Mouse (Mus musculus) small intestine, adult 2 months (tissue): ENCODE measurements around the gene Dera.

Experiments
- CTCF ChIP-seq: fragments of 200-500 bp; IDR thresholded peaks from 2 replicates; pipeline ENCODE4 v1.5.1; 2012; ENCODE audit warnings: low read depth, mild to moderate bottlenecking, control low read depth, inconsistent platforms, low read length, moderate library complexity, mixed read lengths; ENCODE audit not compliant: insufficient replicate concordance, insufficient read length; ENCODE audit errors: extremely low read depth
- POLR2A ChIP-seq: fragments of 200-500 bp; IDR thresholded peaks from 2 replicates; pipeline ENCODE4 v1.6.1; 2012; ENCODE audit warnings: low read depth, mild to moderate bottlenecking, control low read depth, inconsistent platforms, low read length, moderate library complexity

DNA sequence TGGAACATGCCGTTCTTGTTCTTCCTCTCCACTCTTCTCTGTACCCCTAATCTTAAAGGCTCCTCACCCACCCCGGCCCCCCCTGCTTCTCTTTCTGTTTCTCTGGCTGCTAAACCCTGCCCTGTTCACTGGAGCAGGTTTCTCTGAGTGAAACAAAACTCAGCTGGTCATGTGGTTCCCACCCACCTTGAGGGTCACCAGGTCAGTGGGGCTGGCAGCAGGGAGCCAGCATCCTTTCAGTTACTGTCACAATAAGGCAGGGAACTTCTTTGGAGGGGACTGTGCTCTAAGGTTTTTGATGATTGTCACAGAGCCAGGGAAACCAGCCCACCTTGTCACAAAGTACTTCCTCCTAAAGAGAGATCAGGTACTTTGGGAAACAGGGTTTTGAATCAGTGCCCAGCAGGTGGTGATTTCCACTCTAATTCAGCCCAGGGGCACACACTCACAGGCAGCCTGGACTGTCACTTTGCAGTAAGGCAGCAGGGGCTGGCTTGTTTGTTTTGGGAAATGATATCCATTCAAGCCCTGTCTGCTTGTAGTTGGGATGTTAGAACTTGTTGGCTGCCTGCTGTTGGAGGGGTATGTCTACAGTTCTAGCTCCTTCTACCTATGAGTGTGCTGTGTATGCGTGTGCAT lies 10.3 kb downstream of the Dera start:
- TF ChIP-seq CTCF (no peak), POLR2A (no peak)
